8 mouse cellular contexts compared by ENCODE assay signal in genomic region chr19:28677728-28678438, GRCm38 (mm10). TPM values are rescaled to one million over a fixed set of nuclear protein-coding genes. Genes with fewer than 3 reads are reported as not detected.
DNase-seq lines count a peak whose midpoint lies in the region; ATAC-seq and TF ChIP-seq lines count a peak whose summit lies in the region.

No protein-coding gene starts in this region.

- H3K4me2 ChIP-seq in forebrain, embryonic 15.5 days (replicated peaks), result peak overlapping the region; percentile 98
- H3K4me2 ChIP-seq in hindbrain, embryonic 11.5 days (replicated peaks; ENCODE audit: low read depth, low read length), result peak overlapping the region; percentile 72
- H3K4me2 ChIP-seq in limb, embryonic 15.5 days, result peak overlapping the region; percentile 93
- H3K4me2 ChIP-seq in midbrain, embryonic 15.5 days, result peak overlapping the region; percentile 99

- no peaks in the 10 kb centered on the region for H3K27me3 ChIP-seq in C2C12 (ENCODE audit: control insufficient read depth, insufficient read depth, insufficient read length)
- peaks cover 23% of the 10 kb centered on the region; the same call in 1 of the 2 replicates for H3K27me3 ChIP-seq in forebrain, embryonic 15.5 days
- peaks cover 16% of the 10 kb centered on the region for H3K27me3 ChIP-seq in hindbrain, embryonic 11.5 days (ENCODE audit: control insufficient read depth, insufficient read depth, low read length)
- H3K27me3 ChIP-seq in limb, embryonic 15.5 days, result peaks cover 10% of the 10 kb centered on the region
- peaks cover 36% of the 10 kb centered on the region for H3K27me3 ChIP-seq in midbrain, embryonic 15.5 days (replicated peaks)

- H3K79me2 ChIP-seq in C2C12 (ENCODE audit: control insufficient read depth, insufficient read depth), result peaks cover 63% of the 10 kb centered on the region

- H3K36me3 ChIP-seq in C2C12 (ENCODE audit: control insufficient read depth, insufficient read depth), result no peaks in the 10 kb centered on the region
- no peaks in the 10 kb centered on the region for H3K36me3 ChIP-seq in forebrain, embryonic 15.5 days
- H3K36me3 ChIP-seq in hindbrain, embryonic 11.5 days (ENCODE audit: control insufficient read depth, insufficient read depth, low read length), result no peaks in the 10 kb centered on the region
- no peaks in the 10 kb centered on the region for H3K36me3 ChIP-seq in limb, embryonic 15.5 days
- H3K36me3 ChIP-seq in midbrain, embryonic 15.5 days (replicated peaks), result no peaks in the 10 kb centered on the region

- H3K4me3 ChIP-seq in C2C12 (ENCODE audit: insufficient read depth, poor library complexity, severe bottlenecking), result peak overlapping the region; percentile 72
- H3K4me3 ChIP-seq in forebrain, embryonic 15.5 days, result peak overlapping the region; percentile 46
- peak overlapping the region; percentile 36 for H3K4me3 ChIP-seq in hindbrain, embryonic 11.5 days (ENCODE audit: low read depth, low read length)
- H3K4me3 ChIP-seq in limb, embryonic 15.5 days, result peak overlapping the region; percentile 54
- peak overlapping the region; percentile 53 for H3K4me3 ChIP-seq in midbrain, embryonic 15.5 days

- peak; percentile 49; the same call in 1 of the 2 replicates for ATAC-seq in forebrain, embryonic 15.5 days (replicated peaks)
- no peak for ATAC-seq in hindbrain, embryonic 11.5 days (ENCODE audit: low FRiP score)
- ATAC-seq in limb, embryonic 15.5 days (ENCODE audit: insufficient number of reproducible peaks, low FRiP score, low TSS enrichment, low read depth), result no peak
- no peak for ATAC-seq in midbrain, embryonic 15.5 days (replicated peaks)

- H3K9ac ChIP-seq in forebrain, embryonic 15.5 days (replicated peaks), result peak overlapping the region; percentile 16
- H3K9ac ChIP-seq in hindbrain, embryonic 11.5 days (ENCODE audit: low read depth, low read length), result peak overlapping the region; percentile 40; the same call in 1 of the 2 replicates
- H3K9ac ChIP-seq in limb, embryonic 15.5 days, result peak overlapping the region; percentile 15; the same call in 1 of the 2 replicates
- H3K9ac ChIP-seq in midbrain, embryonic 15.5 days, result peak overlapping the region; percentile 18; the same call in 1 of the 2 replicates

- peak overlapping the region; percentile 53 for H3ac ChIP-seq in C2C12 (ENCODE audit: control insufficient read depth, insufficient read length, low read depth)

- H3K27ac ChIP-seq in forebrain, embryonic 15.5 days (replicated peaks), result no peak overlapping the region
- no peak overlapping the region for H3K27ac ChIP-seq in hindbrain, embryonic 11.5 days (ENCODE audit: low read depth, low read length)
- H3K27ac ChIP-seq in limb, embryonic 15.5 days, result no peak overlapping the region
- no peak overlapping the region for H3K27ac ChIP-seq in midbrain, embryonic 15.5 days

- DNase-seq in adipocyte (ENCODE audit: low spot score), result peak; percentile 50
- peak; percentile 44 for DNase-seq in hindbrain, embryonic 11.5 days (ENCODE audit: low spot score)
- peak; percentile 51 for DNase-seq in thymus, postnatal 0 days (ENCODE audit: low spot score)
- DNase-seq in left cerebral cortex, adult 11 months (ENCODE audit: low spot score), result no peak

- H3K9me3 ChIP-seq in forebrain, embryonic 15.5 days, result no peaks in the 10 kb centered on the region
- H3K9me3 ChIP-seq in hindbrain, embryonic 11.5 days (ENCODE audit: control insufficient read depth, low read length), result no peaks in the 10 kb centered on the region
- H3K9me3 ChIP-seq in limb, embryonic 15.5 days, result no peaks in the 10 kb centered on the region
- H3K9me3 ChIP-seq in midbrain, embryonic 15.5 days, result no peaks in the 10 kb centered on the region

- peaks cover 33% of the 10 kb centered on the region for H3K79me3 ChIP-seq in C2C12 (ENCODE audit: low read depth)

- H3K4me1 ChIP-seq in forebrain, embryonic 15.5 days, result peaks cover 27% of the 10 kb centered on the region
- peaks cover 10% of the 10 kb centered on the region for H3K4me1 ChIP-seq in hindbrain, embryonic 11.5 days (replicated peaks; ENCODE audit: control insufficient read depth, insufficient read depth, low read length)
- peaks cover 24% of the 10 kb centered on the region for H3K4me1 ChIP-seq in limb, embryonic 15.5 days
- H3K4me1 ChIP-seq in midbrain, embryonic 15.5 days, result peaks cover 23% of the 10 kb centered on the region

- TF ChIP-seq CTCF in C2C12 (IDR thresholded peaks at IDR 0.05; ENCODE audit: control insufficient read depth, insufficient read depth, insufficient read length), result no peak

- WGBS in forebrain, embryonic 15.5 days, result under 1% methylated on average over 30 of the region's 32 CpGs
- WGBS in hindbrain, embryonic 11.5 days, result under 1% methylated on average over 27 of the region's 32 CpGs
- WGBS in limb, embryonic 15.5 days, result under 1% methylated on average over 32 of the region's 32 CpGs
- 1% methylated on average over 29 of the region's 32 CpGs for WGBS in midbrain, embryonic 15.5 days

TF ChIP-seq in C2C12, 6 proteins besides CTCF, POLR2A, EP300 and RAD21:
- TF ChIP-seq MYOG (IDR thresholded peaks at IDR 0.05; ENCODE audit: control insufficient read depth, extremely low read depth, insufficient read length), result no peak
- TF ChIP-seq MAX (IDR thresholded peaks at IDR 0.05), result no peak
- peak; percentile 80 for TF ChIP-seq CEBPB (IDR thresholded peaks at IDR 0.05; ENCODE audit: low read depth)

RNA-seq across cellular contexts. Expression of gene Glis3, which starts 2.0 kb away (rescaled TPM):
- 2.9 TPM for polyA plus RNA-seq in C2C12 (2012; fragmentation: generic; extraction: Trizol)
- polyA plus RNA-seq in forebrain, embryonic 15.5 days (2015; fragmentation: Nextera tagmentation; extraction: Ambion mirVana), result 0.77 and 1.2 TPM in 2 replicates
- 2.3 and 2.9 TPM in 2 replicates for polyA plus RNA-seq in hindbrain, embryonic 11.5 days (2014; fragmentation: Nextera tagmentation; extraction: Ambion mirVana)
- polyA plus RNA-seq in limb, embryonic 15.5 days (2015; fragmentation: Nextera tagmentation; extraction: Ambion mirVana), result 2.7 and 3.0 TPM in 2 replicates
- 3.3 and 4.6 TPM in 2 replicates for polyA plus RNA-seq in midbrain, embryonic 15.5 days (2015; fragmentation: Nextera tagmentation; extraction: Ambion mirVana)
- polyA plus RNA-seq in thymus, postnatal 0 days (2015; fragmentation: Nextera tagmentation; extraction: Ambion mirVana), result 0.28 and 0.59 TPM in 2 replicates
